Mouse (Mus musculus): ENCODE data around the gene Sh3gl2.

Sh3gl2 gene

DNA sequence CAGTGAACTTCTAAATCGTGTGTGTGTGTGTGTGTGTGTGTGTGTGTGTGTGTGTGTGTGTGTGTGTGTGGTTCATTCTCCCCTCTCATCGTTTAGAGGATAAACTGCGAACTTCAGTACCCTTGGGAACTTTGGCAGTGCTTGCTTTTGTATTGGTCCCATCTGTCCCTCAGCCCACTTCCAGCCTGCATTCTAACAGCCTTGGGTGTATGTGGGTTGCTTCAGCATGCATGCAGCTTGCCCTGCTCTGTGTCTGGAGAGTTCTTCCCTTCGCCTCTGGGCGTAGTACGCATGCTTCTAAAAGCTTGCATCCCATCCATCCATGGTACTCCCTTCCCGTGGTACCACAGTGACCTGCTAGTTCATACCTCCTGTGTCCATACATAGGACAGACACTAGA lies 200.3 kb downstream of the Sh3gl2 start:
- DNase-seq (ENCODE audit: low read depth, low spot score) = no peak

DNA sequence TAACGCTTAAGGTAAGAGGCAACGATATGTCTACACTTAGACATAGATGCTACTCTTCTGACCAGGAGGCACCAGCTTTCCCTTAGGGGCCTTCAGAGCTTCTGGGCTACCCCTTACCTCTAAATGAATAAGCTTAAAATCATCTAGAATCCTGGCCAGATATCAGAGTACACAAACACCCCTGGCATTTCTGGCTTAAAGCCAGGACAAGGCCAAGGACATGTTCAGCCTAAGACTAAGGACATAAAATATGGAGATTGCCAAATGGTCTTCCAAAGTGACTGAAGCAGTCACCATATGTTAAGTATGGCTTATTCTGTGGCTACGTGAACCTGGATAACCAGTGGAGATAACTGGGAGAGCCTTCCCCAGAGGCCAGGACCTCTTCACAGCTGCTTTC lies 211.5 kb downstream of the Sh3gl2 start:
- no peak for DNase-seq (ENCODE audit: low read depth, low spot score)

DNA sequence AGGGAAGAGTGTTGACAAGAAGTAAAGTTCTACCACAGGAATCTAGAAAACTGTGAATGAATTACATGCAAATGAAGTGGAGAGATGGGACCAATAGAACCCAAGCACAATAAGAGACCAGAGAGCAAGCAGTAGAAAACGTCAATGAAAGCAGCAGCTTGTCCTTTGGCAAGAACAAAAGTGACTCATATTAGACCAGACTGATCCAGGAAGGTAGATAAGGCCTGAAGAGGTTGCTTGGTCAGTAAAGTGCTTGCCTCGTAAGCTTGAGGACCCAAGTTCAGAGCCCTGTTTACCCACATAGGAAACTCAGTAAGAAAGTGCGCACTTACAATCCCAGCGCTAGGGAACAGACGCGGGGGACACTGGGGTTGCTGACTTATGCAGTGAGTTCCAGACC lies 215.5 kb downstream of the Sh3gl2 start:
- DNase-seq (ENCODE audit: low read depth, low spot score) = no peak

DNA sequence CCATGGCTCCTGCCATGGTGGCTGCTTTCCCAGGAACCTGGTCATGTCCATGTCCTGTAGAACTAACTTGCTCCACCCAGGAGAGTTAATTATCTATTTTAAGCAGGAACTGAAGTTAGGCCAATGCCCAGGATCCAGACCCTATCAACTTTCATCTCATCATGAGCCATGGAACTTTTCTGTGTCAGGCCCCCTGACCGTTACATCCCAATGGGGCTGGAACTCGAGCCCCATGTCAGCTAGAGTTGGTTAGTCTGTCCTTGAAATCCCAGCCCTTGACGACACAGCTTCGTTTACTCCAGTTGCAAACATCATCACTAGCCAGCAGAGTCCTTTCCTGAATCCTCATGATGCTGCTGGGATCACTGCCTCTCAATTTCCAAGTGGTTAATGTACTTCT lies 221.3 kb downstream of the Sh3gl2 start:
- DNase-seq (ENCODE audit: low read depth, low spot score) = no peak

DNA sequence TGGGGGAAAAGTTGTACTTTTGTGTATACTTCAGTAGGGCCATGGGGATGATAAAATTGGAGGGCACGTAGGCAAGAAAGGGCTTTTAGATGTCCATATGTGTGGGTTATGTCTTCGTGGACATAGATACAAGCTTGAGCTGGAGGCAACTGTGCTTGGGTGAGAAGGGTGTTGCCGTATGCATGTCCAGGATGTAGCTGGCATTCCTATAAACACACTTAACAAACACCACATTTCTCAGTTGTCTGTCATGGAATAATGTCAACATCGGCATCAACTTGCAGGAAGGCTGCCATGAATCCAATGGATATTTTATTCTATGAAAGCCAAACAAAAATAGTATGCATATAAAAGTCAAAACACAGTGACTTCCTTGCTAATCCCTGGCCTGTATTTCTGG lies 227.9 kb downstream of the Sh3gl2 start:
- no peak for DNase-seq (ENCODE audit: low read depth, low spot score)

DNA sequence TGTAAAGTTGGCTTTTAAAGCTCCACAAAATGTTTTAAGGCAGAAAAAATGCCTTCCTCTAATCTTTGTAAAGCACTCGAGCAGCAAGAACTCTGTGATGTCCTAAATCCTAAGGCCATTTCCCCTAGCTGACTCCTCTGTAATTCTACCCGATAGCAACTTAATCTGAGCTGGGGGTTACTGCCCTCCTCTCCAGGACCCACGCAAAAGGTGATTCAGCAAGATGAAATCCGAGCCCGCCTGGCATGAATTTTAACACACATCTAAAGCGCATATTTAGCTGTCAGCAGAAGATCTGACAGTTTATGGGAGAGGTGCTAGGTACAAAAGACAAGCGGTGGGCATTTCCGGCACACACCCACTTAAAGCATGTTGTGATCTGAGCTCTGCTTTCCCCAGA lies 229.8 kb downstream of the Sh3gl2 start:
- peak; percentile 22 for DNase-seq (ENCODE audit: low read depth, low spot score)

DNA sequence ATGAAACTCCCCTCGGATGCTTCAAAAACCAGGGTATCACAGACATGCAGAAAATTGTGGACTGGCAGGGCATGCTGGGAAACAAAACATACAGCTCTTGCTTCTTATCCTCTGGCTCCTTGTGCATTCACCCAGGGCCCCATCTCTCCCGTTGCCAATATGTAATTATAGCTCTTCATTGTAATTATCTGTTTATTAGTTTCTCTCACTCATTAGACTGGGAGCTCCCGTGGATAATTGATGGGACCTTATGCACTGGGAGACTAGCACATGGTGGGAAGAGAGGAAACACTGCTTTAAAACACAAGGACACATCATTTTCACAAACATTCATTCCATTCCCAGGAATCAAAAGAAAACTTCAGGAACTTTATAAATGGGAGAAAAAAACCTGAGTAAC lies 233.9 kb downstream of the Sh3gl2 start:
- DNase-seq (ENCODE audit: low read depth, low spot score) = no peak

DNA sequence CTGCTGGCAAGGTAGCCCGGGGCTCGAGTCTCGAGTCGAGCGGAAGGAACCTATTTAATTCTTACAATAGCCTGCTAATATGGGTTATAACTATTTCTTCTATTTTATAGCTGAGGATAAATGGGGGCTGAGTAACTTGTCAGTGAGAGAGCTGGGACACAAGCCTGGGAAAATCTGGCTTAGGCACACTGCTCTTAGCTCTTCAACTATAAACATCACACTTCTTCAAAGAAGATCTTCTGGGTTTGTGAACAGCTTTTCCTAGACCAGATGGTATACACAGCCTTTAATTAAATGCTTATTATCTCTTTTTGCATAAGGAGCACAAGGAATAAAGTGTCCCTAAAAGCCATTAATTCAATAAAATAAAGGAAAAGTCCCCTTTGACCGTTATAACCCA lies 278.7 kb downstream of the Sh3gl2 start:
- no peak for DNase-seq (ENCODE audit: low read depth, low spot score)

DNA sequence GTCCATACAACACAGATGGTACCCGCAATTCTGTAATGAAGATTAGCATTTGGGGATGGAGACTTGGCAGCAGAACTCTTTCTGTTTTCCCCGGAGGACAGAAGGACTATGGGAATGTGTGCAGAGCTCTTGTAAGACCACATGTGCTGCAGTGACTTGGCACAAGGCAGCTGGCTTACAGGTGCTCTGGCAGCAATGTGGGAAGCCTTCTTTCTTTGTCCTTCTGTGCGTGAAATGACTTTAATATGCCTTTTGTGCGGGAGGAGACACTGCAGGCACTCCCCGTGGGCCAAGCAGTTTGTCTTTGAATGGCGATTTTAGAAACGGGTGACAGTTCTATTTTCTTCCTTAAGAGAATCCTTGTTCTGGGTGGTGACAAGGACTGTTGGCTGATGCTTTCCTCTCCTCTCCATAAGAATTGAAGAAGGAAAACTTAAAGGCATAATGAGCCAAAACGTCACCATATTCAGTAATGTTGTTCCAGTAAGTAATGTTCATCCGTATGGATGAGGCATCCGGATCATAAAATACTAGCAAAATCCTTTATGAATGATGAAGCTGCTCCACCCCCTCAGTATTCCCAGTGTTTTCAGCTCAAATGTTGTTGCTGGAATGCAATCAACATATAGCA lies 281.5 kb downstream of the Sh3gl2 start:
- no peak for DNase-seq (ENCODE audit: low read depth, low spot score)

DNA sequence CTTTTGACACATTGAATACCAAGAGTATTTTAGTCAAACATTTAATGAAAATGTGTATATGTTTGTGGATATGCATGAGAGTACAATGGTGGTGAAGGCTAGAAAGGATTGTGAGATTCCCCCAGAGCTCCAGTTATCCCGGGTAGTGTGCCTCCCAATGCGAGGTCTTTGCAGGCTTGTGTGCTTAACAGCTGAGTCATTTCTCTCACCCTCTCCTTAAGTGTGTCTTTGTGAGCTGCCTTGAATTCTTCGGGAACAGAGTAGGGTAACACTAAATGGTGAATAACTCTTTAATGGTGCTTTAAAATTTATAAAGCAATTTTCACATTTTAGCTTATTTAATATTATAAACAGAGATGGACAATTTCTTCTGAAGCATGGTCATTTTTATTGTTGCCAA lies 300.8 kb downstream of the Sh3gl2 start:
- no peak for DNase-seq (ENCODE audit: low read depth, low spot score)

DNA sequence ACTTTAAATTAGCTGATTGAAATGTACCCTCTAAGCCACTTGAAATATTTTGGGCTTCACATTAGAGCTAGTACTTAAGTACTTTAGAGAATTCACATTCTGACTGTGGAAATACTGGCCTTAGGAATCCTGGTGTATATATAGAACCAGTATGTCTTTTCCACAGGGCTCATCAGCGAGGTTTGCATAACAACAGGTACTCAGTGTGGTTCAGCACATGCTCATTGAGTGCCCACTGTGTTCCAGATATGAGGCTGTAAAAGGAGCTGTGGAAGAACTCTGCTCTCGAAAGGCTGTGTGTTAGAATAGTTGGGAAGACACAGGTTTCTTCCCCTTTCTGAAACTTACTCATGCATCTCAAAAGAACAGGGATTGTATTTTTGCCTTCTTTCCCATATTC lies 302.1 kb downstream of the Sh3gl2 start:
- no peak for DNase-seq (ENCODE audit: low read depth, low spot score)

DNA sequence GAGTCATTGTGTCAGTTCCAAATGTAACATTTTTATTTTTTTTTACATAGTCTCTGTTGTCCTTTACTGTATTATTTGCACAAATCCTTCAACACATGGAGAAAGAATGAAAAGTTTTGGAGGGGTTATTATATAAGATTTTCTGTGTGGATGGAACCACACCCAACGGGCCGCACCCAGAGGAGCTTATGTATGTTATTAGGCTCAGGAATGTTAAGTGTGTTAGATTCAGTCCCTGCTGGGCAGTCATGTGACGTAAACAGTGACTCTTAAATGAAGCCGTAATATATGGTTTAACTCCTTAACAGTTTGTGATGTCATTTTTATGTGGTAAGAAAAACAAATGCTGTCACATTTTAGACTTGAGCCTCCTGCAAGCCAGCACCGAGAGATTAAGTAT lies 302.6 kb downstream of the Sh3gl2 start:
- DNase-seq (ENCODE audit: low read depth, low spot score) = no peak

DNA sequence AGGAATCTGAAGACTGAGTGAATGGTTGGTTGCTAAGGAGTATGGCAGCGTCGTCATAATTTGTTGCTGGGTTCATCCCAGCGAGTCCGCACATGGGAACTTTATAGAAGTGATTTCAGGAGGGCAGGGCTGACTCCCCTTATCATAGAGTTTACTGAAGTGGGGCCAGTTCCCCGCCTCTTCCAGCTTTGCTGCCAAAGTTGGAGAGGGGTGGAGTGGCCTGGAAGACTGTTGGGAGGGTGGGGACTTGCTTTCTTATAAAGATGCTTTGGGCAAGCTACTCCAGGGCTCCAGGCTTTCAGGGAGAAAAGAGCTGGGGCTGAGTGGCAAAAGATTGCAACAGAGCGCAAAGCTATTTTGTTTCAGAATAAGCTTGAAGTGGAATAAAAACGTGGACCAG lies 308.4 kb downstream of the Sh3gl2 start:
- no peak for DNase-seq (ENCODE audit: low read depth, low spot score)

DNA sequence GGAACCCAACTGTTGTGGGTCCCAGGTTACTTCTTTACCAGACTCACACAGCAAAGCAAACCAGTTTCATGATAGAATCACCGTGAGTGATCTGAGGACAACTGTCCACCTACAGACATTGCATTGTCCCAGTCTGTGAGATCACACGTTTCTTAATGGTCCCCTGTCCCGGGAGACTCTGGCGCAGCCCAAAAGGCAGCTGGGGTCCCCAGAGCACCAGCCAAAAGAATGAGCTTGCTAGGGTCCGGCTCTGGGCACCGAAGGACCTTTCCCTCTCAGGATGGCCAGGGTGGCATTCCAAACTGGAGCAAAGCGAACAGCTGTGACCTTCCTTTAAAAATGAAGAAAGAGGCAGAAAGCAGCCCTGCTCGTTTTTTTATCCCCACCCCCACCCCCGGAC lies 308.9 kb downstream of the Sh3gl2 start, which contains the start of gene Adamtsl1:
Gene Adamtsl1, plus strand, starts transcription at position 381 of the 400 bp plus-strand sequence.
- peak; percentile 9 for DNase-seq (ENCODE audit: low read depth, low spot score)

DNA sequence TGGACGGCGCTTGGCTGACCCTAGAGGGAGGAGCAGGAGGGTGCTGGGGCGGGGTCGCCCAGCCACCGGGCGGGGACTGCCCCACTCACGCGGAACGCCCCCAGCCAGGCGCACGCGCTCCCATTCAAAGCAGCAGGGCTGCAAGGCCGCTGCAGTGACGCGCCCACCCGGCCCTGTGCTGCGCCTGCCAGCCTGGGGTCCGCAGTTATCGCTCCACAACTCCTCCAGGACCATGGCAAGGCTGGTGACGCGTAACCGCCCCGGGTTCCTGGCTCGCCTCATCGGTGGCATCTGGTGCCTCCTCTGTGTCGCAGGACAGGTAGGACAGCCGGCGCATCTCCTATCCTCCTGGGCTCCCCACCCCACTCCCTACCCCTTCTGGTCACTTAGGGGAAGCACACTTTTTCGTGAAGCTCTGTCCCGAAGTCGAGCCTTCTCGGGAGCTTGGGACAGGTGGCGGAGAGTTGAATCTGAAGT lies 309.3 kb downstream of the Sh3gl2 start:
- peak; percentile 66 for DNase-seq (ENCODE audit: low read depth, low spot score)

DNA sequence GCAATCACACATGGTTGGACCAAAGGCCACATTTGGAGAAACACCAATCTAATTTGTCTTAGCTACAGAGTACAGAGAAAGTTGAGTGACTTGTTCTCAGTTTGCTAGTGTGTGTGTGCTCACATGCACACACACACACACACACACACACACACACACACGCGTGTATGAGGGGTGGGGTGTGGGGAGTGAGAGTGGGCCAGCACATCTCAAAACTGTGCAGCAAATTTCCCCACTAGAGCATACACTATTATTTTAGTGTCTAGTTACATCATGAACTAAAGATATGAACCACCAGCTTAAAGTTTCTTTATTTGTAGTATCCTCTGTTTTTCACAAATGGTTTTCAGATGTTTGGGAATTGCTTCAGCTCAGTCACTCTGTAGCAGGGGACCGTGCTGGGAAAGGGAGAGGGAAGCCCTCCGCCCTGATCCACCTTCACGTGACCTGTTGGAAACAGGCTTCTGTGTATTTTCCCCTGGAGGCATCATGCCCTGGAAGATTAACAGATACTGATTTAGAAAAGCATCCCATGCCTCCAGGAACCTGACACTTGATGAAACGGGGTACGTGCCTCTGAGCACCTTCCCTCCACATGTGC lies 322.1 kb downstream of the Sh3gl2 start:
- DNase-seq (ENCODE audit: low read depth, low spot score) = no peak

DNA sequence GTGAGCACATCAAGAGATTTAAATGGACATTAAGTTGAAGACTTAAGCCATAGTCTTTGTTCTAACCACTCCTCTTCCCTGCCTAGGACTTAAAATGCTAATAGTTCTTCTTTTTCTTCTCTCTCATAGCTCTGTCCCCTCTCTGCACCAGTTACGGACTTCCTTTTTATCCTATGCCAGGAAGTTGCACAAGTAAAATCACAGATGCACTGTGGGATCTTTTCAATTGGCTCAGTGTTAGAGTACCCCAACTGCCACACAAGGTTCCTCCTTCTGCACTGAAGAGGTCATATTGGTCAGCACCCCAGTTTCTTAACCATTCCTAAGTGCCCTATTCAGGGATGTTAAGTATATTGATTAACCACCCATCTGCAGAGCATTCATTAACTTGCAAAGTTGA lies 324.9 kb downstream of the Sh3gl2 start:
- DNase-seq (ENCODE audit: low read depth, low spot score) = no peak

DNA sequence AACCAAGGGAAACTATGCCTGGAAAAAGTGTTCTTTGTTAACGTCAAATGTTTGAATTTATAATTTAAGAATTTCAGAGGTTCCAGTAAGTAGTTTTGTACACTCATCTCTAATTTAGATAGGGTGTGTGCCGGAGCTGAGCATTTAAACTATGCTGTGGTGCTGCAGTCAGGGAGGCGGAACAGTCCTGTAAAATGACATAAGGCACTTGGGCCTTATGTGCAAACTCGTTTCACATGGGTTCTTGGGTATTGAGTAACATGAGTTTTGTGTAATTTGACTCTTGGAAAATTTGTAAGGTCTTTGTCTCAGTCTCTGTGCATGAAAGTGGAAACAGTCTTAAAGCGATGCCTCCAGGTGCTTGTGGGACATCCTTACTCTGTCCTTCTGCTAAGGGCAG lies 334.8 kb downstream of the Sh3gl2 start:
- no peak for DNase-seq (ENCODE audit: low read depth, low spot score)

DNA sequence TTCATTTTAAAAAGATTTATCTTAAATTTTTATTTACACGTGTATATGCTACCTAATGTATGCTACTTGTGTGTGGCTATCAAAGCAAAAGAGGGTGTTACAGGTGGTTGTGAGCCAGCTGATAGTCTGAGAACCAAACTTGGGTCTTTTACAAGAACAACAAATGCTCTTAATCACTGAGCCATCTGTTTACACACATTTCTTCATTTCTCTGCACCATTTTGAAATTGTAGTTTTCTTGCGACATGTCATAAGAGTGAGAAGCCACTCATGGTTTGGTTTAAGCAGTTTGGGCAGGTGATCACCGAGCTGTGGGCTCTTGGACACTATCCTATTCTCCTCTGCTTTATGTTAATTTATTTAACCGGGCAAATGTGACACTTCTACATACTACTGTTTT lies 338.3 kb downstream of the Sh3gl2 start:
- DNase-seq (ENCODE audit: low read depth, low spot score) = no peak

DNA sequence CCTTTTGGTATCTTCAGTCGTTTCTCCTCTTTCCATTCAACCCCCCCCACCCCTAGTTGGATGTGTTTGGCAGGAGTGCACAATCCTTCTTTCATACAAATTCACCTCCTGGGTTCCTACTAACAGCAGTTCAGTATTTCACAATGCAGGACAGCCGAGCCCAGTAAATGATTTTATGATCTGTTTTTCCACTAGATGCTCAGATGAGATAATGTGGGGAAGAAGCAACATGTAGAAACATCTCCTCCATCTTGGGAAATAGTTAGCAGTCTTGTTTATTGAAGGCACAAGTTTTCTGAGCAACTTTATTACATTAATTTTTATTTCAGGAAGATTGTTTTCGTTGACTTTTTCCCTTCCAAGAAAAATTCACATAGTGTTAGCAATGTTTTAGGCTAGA lies 349.8 kb downstream of the Sh3gl2 start:
- DNase-seq (ENCODE audit: low read depth, low spot score) = no peak

DNA sequence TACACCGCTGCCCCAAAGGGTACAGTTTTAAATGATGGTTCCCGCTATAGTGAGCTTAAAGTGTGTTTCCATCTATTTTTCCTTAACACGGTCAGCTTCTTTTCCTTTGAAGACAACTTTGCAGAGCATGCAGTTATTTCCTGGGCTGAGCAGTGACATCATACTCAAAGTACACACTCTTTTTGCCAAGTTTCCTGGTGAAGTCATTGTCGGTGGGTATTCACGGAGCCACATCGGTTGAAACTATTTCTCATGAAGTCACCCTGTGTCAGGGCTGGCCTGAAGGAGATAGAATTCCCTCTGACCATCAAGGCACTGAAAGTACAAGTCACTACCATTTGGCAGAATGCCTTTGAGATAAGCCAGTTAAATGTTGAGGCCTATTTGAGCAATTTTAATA lies 354.8 kb downstream of the Sh3gl2 start:
- no peak for DNase-seq (ENCODE audit: low read depth, low spot score)

DNA sequence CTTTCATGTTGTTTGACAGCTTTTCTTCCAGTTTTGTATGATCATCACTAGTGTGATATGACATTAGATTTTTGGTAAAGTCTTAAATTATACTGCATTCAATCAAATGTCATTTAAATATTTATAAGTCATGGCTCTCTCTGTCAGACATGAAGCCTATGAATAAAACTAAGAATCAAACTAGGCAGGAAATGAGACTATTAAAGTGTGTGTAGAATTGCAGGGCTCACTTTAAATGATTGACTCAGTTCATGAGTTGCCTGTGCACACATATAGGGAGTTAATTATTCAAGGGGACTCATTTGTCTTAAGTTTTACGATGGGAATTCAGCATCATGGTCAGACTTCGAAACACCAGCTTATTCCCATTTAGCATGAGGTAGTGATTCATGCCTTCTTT lies 380.5 kb downstream of the Sh3gl2 start:
- no peak for DNase-seq (ENCODE audit: low read depth, low spot score)

DNA sequence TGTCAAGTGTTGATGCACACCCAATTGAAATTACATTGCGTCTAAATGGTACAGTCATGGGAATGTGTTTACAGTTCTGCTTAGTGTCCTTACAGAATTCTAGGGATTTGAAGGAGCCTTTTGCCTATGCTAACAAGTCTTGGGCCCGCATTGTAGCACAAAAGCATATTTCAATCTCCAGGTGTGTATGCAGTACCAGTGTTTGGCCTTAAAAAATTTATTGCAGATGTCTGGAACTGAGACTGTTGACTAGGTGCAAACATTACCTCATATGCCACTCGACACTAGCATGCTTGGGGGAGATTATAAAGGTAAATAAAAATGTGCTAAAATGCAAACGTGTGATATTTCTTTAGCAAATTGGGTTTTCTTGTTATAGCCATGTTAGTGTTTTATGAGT lies 384.0 kb downstream of the Sh3gl2 start:
- no peak for DNase-seq (ENCODE audit: low read depth, low spot score)

DNA sequence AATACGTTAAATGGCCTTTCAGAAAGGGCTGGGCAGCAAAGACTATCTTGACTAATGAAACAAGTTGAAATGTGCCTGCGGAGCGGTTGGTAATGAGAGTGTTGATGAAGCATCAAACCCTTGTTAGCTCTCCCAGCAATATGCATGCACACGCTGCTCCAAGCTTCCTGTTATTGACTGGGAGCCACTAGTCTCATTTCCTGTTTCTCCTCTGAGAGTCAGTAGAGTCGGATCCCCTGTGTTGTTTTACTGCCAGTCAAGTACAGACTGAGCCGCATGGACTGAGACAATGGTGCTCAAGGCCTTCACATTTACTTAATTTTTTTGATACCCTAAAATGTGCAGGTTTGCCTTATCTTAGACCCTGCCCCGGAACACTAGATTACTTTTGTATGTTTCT lies 386.1 kb downstream of the Sh3gl2 start:
- no peak for DNase-seq (ENCODE audit: low read depth, low spot score)
